Mouse (Mus musculus) olfactory bulb, adult 2 months (tissue): ENCODE results near the gene Slc12a3.

ENCODE experiments used
- CTCF ChIP-seq: fragments of 200-500 bp; IDR thresholded peaks from 2 replicates; pipeline ENCODE4 v1.5.1; 2012; ENCODE audit warnings: low read depth, mild to moderate bottlenecking, low read length, moderate library complexity; ENCODE audit not compliant: insufficient read depth
- POLR2A ChIP-seq: fragments of 200-500 bp; IDR thresholded peaks from 2 replicates; pipeline ENCODE4 v1.6.1; 2012; ENCODE audit warnings: mild to moderate bottlenecking, low read depth, low read length, moderate library complexity; ENCODE audit not compliant: insufficient read depth

DNA sequence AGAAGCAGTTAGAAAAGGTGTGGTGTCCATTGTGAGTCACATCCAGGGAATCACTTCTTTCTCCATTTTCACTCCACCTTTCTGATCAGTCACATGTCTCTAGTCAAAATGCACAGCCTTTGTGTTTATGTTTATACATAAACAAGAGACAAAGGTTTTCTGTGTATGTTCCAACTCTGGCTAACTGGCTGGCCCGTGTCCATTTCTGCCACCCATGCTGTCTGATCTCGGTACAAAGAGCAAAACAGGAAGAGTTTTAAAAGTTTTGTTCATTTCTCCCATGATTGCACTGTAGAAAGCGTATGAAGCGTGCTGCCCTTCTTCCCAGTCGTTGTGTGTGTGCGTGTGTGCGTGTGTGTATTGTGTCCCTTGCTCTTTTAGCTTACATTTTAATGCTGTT is 44.8 kb upstream of the Slc12a3 start:
- no peak for TF ChIP-seq POLR2A
- TF ChIP-seq CTCF: no peak
